Mouse (Mus musculus) yolk sac, embryonic 10.5 days (tissue): ENCODE measurements at regions not wholly inside any gene's neighbourhood (a gene's known extent, or its start where the extent isn't known, plus 50 kb on each side); places are given as distances from the start of the nearest gene placed in this dataset.

ENCODE experiments used
- DNase-seq: peaks from one replicate; pipeline ENCODE4 v3.0.0-alpha.2; 2017; ENCODE audit warnings: low spot score

GRCm38 (mm10) chrX:14592793-14593192 is 381.8 kb downstream of the H2al1n start:
- no peak for DNase-seq

DNA sequence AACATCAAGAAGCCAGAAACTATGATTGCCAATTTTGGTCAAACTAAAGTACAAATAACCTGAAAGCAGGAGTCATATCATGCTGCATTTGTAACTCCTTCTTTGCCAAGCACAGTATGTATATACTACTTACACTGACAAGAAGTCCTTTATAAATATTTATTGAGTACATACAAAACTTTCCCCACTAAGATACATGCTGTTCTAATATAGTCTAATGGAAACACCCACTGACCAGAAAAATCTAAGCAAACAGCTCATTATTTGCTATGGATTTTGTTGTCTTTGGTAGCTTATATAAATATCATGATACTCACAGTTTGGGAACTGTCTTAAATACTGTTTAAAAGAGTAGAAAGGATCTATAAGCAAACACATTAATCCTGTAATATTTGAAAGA is 385.9 kb downstream of the H2al1n start:
- DNase-seq, result no peak

GRCm38 (mm10) chrX:14601916-14602315 is 391.0 kb downstream of the H2al1n start:
- DNase-seq, result no peak

- DNase-seq, result no peak
Measured at GRCm38 (mm10) chrX:14609196-14609595, 398.2 kb downstream of the H2al1n start.

DNA sequence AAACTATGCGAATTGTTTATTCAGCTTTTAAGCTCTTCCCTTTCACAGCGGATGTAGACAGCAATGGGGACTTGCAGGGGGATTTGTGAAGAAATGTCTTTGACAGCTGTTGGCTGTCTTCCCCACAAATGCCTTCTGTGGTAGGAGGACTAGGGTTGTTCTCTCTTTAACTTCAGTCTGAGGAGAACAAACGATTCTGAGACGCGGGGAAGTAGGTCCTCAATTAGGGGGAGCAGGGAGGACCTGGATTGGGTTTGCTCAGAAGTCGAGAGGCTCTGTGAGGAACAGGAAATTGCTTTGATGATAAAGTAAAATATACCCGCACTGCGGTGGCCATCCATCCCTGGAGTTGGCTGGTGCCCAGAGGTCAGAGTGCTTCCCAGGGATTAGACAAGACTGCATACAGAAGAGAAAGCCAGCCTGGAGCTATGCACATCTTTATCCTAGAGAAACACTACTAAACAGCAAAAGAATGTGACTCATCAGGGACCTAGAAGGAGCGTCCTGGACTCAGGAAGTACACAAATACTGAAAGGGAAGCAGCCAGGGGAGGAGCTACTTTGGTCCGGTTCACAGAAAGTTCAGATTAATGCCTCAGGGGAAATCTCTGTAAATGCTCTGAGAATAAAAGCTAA is 417.4 kb downstream of the H2al1n start:
- DNase-seq, result peak; percentile 21

- DNase-seq, result no peak
Measured at GRCm38 (mm10) chrX:14639378-14639777, 428.4 kb downstream of the H2al1n start.

DNA sequence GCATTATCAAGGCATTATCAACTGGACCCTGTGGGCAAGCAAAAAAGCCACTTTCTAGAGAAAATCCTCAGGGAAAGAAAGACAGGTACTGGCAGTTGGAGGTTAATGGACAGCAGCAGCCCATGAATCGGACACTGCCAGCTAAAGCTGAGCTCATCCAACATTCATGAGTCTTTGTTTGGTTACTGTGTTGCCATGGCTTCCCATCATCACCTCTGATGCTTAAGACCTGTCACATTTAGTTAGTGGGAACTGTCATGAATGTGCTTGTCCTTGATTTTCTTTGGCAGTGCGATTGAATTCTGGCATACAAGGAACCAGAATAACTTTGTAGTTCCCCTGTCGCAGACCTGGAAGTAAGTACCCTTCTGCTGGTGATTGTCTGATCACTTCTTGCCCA is 453.9 kb downstream of the H2al1n start:
- no peak for DNase-seq

GRCm38 (mm10) chrX:14696375-14696774 is 485.4 kb downstream of the H2al1n start:
- no peak for DNase-seq

GRCm38 (mm10) chrX:14738999-14739398 is 528.1 kb downstream of the H2al1n start:
- no peak for DNase-seq
